Mouse (Mus musculus) MEL (cell line): ENCODE results near the gene Eif4e2.

Source experiments
- CTCF ChIP-seq, 3 experiments: IDR thresholded peaks in 2 of 3; conservative IDR thresholded peaks in 1 of 3; 2 replicates each; pipeline ENCODE4 v1.5.1; 2011 to 2012; ENCODE audit warnings: low read length in 3 of 3, low read depth in 2 of 3, mild to moderate bottlenecking in 2 of 3, improper control_type of control experiment in 1 of 3, inconsistent platforms in 1 of 3, mixed read lengths in 1 of 3, moderate library complexity in 1 of 3; ENCODE audit not compliant: control insufficient read depth in 1 of 3, insufficient read depth in 1 of 3, poor library complexity in 1 of 3, severe bottlenecking in 1 of 3
- USF2 ChIP-seq, 2 experiments: IDR thresholded peaks; 2 replicates each; pipeline ENCODE4 v1.6.1; 2011 to 2012; ENCODE audit warnings: improper control_type of control experiment in 2 of 2, low read length in 2 of 2, borderline replicate concordance in 1 of 2, inconsistent platforms in 1 of 2, low read depth in 1 of 2, mild to moderate bottlenecking in 1 of 2; ENCODE audit not compliant: insufficient read depth in 1 of 2

- TF ChIP-seq USF2 (IDR thresholded peaks at IDR 0.05; ENCODE audit: borderline replicate concordance in 1 of 2, insufficient read depth in 1 of 2, low read depth in 1 of 2, low read length in 2 of 2) (no peak), CTCF (IDR thresholded peaks at IDR 0.05 in 2 of 3, conservative IDR thresholded peaks at IDR 0.05 in 1 of 3; ENCODE audit: control insufficient read depth in 1 of 3, insufficient read depth in 1 of 3, low read depth in 2 of 3, low read length in 3 of 3, poor library complexity in 1 of 3, severe bottlenecking in 1 of 3) (peak; percentile 36 to 50 (median 46))
Measured at GRCm38 (mm10) chr1:87175852-87176292, 37.8 kb upstream of the Eif4e2 start.
